Mouse (Mus musculus) liver, postnatal 0 days (tissue): ENCODE data around the gene Dleu7.

Source experiments
- CTCF ChIP-seq: sonication (generic); IDR thresholded peaks from 2 replicates; pipeline ENCODE4 v1.5.1; 2016; ENCODE audit warnings: antibody characterized with exemption, low read depth
- EP300 ChIP-seq: IDR thresholded peaks from 2 replicates; pipeline ENCODE4 v1.6.1; 2016; ENCODE audit warnings: antibody characterized with exemption, low read depth, mild to moderate bottlenecking

- no peak for TF ChIP-seq CTCF
- no peak for TF ChIP-seq EP300
These were observed 38.6 kb upstream of the Dleu7 start for GRCm38 (mm10) chr14:62331457-62331856.
